Mouse (Mus musculus) MEL (cell line): Measurements from ENCODE around the gene Cdyl. TPM values are rescaled to one million over a fixed set of nuclear protein-coding genes. Genes with fewer than 3 reads are reported as not detected.

ENCODE experiments used
- DNase-seq: peaks from one replicate; pipeline ENCODE4 v3.0.0; 2011; ENCODE audit warnings: low read depth, low spot score
- H3K27ac ChIP-seq: 2 replicates; pipeline ENCODE4 v1.5.1; 2012; ENCODE audit warnings: low read depth, mild to moderate bottlenecking, control low read depth, low read length, moderate library complexity; ENCODE audit not compliant: control insufficient read depth
- H3K27me3 ChIP-seq, 2 experiments: fragments of 150-350 bp in 1 of 2; sonication (generic) in 1 of 2; 2 replicates each; pipeline ENCODE4 v1.6.1; 2012; ENCODE audit warnings: low read length in 2 of 2, mild to moderate bottlenecking in 2 of 2, improper control_type of control experiment in 1 of 2, moderate library complexity in 1 of 2; ENCODE audit not compliant: insufficient read depth in 2 of 2, control insufficient read depth in 1 of 2
- H3K36me3 ChIP-seq, 2 experiments: 2 replicates each; pipeline ENCODE4 v1.6.1; 2012 to 2014; ENCODE audit warnings: low read length in 2 of 2, improper control_type of control experiment in 1 of 2, inconsistent platforms in 1 of 2, mild to moderate bottlenecking in 1 of 2; ENCODE audit not compliant: insufficient read depth in 2 of 2, control insufficient read depth in 1 of 2
- H3K4me1 ChIP-seq, 2 experiments: fragments of 150-350 bp in 1 of 2; sonication (generic) in 1 of 2; 2 replicates each; pipeline ENCODE4 v1.6.1; 2012; ENCODE audit warnings: low read length in 2 of 2, improper control_type of control experiment in 1 of 2, mild to moderate bottlenecking in 1 of 2; ENCODE audit not compliant: insufficient read depth in 2 of 2, control insufficient read depth in 1 of 2
- H3K4me3 ChIP-seq, 2 experiments: fragments of 150-350 bp in 1 of 2; sonication (generic) in 1 of 2; 2 replicates each; pipeline ENCODE4 v1.5.1; 2012; ENCODE audit warnings: low read depth in 2 of 2, low read length in 2 of 2, mild to moderate bottlenecking in 2 of 2, moderate library complexity in 2 of 2, control low read depth in 1 of 2, improper control_type of control experiment in 1 of 2; ENCODE audit not compliant: control insufficient read depth in 1 of 2, insufficient read depth in 1 of 2
- H3K79me2 ChIP-seq: 2 replicates; pipeline ENCODE4 v1.6.1; 2012; ENCODE audit warnings: mild to moderate bottlenecking, low read length, moderate library complexity; ENCODE audit not compliant: control insufficient read depth, poor library complexity, insufficient read depth
- H3K9ac ChIP-seq: 2 replicates; pipeline ENCODE4 v1.6.1; 2012; ENCODE audit warnings: low read depth, mild to moderate bottlenecking, control low read depth, low read length, moderate library complexity; ENCODE audit not compliant: control insufficient read depth, poor library complexity, severe bottlenecking
- H3K9me3 ChIP-seq: fragments of 150-350 bp; sonication (generic); replicated peaks from 2 replicates; pipeline ENCODE4 v1.6.1; 2012; ENCODE audit warnings: mild to moderate bottlenecking, low read length, improper control_type of control experiment, moderate library complexity; ENCODE audit not compliant: insufficient read depth
- E2F4 ChIP-seq: IDR thresholded peaks from 2 replicates; pipeline ENCODE4 v1.6.1; 2011; ENCODE audit warnings: low read depth, low read length, improper control_type of control experiment, borderline replicate concordance
- EP300 ChIP-seq, 2 experiments: IDR thresholded peaks; 2 replicates each; pipeline ENCODE4 v1.6.1; 2011; ENCODE audit warnings: improper control_type of control experiment in 2 of 2, low read length in 2 of 2, low read depth in 1 of 2, mild to moderate bottlenecking in 1 of 2
- ETS1 ChIP-seq: IDR thresholded peaks from 2 replicates; pipeline ENCODE4 v1.6.1; 2012; ENCODE audit warnings: low read depth, mild to moderate bottlenecking, inconsistent platforms, low read length, improper control_type of control experiment, moderate library complexity
- GATA1 ChIP-seq: IDR thresholded peaks from 2 replicates; pipeline ENCODE4 v1.6.1; 2011; ENCODE audit warnings: low read depth, low read length, improper control_type of control experiment
- JUND ChIP-seq: IDR thresholded peaks from 2 replicates; pipeline ENCODE4 v1.6.1; 2011; ENCODE audit warnings: low read depth, mild to moderate bottlenecking, improper control_type of control experiment, low read length
- KAT2A ChIP-seq: conservative IDR thresholded peaks from 2 replicates; pipeline ENCODE4 v1.6.1; 2012; ENCODE audit warnings: low read depth, low read length, improper control_type of control experiment, inconsistent platforms
- MAFK ChIP-seq: IDR thresholded peaks from 2 replicates; pipeline ENCODE4 v1.6.1; 2011; ENCODE audit warnings: low read depth, mild to moderate bottlenecking, low read length, improper control_type of control experiment, borderline replicate concordance
- MAX ChIP-seq: IDR thresholded peaks from 2 replicates; pipeline ENCODE4 v1.6.1; 2011; ENCODE audit warnings: low read length, improper control_type of control experiment
- MXI1 ChIP-seq: IDR thresholded peaks from 2 replicates; pipeline ENCODE4 v1.6.1; 2011; ENCODE audit warnings: mild to moderate bottlenecking, low read depth, low read length, improper control_type of control experiment
- MYC ChIP-seq: IDR thresholded peaks from 2 replicates; pipeline ENCODE4 v1.6.1; 2011; ENCODE audit warnings: low read depth, mild to moderate bottlenecking, low read length, improper control_type of control experiment, moderate library complexity
- NELFE ChIP-seq: IDR thresholded peaks from 2 replicates; pipeline ENCODE4 v1.6.1; 2011; ENCODE audit warnings: low read depth, low read length, improper control_type of control experiment
- NRF1 ChIP-seq: IDR thresholded peaks from 2 replicates; pipeline ENCODE4 v1.6.1; 2014; ENCODE audit warnings: low read depth, mild to moderate bottlenecking, inconsistent platforms, low read length, improper control_type of control experiment, moderate library complexity; ENCODE audit not compliant: poor library complexity, insufficient read depth, severe bottlenecking
- POLR2AphosphoS2 ChIP-seq: IDR thresholded peaks from 2 replicates; pipeline ENCODE4 v1.6.1; 2011; ENCODE audit warnings: low read length, improper control_type of control experiment
- RCOR1 ChIP-seq: IDR thresholded peaks from 2 replicates; pipeline ENCODE4 v1.6.1; 2012; ENCODE audit warnings: low read depth, mild to moderate bottlenecking, inconsistent platforms, low read length, improper control_type of control experiment
- SIN3A ChIP-seq: IDR thresholded peaks from 2 replicates; pipeline ENCODE4 v1.6.1; 2012; ENCODE audit warnings: low read length, improper control_type of control experiment, inconsistent platforms
- SMC3 ChIP-seq: IDR thresholded peaks from 2 replicates; pipeline ENCODE4 v1.6.1; 2011; ENCODE audit warnings: low read depth, low read length, improper control_type of control experiment
- TCF12 ChIP-seq: IDR thresholded peaks from 2 replicates; pipeline ENCODE4 v1.6.1; 2014; ENCODE audit warnings: low read depth, mild to moderate bottlenecking, inconsistent platforms, low read length, improper control_type of control experiment, moderate library complexity
- USF1 ChIP-seq: IDR thresholded peaks from 2 replicates; pipeline ENCODE4 v1.6.1; 2014; ENCODE audit warnings: low read depth, mild to moderate bottlenecking, inconsistent platforms, low read length, improper control_type of control experiment, moderate library complexity
- USF2 ChIP-seq, 2 experiments: IDR thresholded peaks; 2 replicates each; pipeline ENCODE4 v1.6.1; 2011 to 2012; ENCODE audit warnings: improper control_type of control experiment in 2 of 2, low read length in 2 of 2, borderline replicate concordance in 1 of 2, inconsistent platforms in 1 of 2, low read depth in 1 of 2, mild to moderate bottlenecking in 1 of 2; ENCODE audit not compliant: insufficient read depth in 1 of 2
- ZMIZ1 ChIP-seq: IDR thresholded peaks from 2 replicates; pipeline ENCODE4 v1.6.1; 2012; ENCODE audit warnings: low read depth, mild to moderate bottlenecking, inconsistent platforms, low read length, improper control_type of control experiment, moderate library complexity
- ZNF384 ChIP-seq: IDR thresholded peaks from 2 replicates; pipeline ENCODE4 v1.6.1; 2012; ENCODE audit warnings: low read depth, mild to moderate bottlenecking, inconsistent platforms, low read length, improper control_type of control experiment
- polyA plus RNA-seq, 2 experiments: library from polyadenylated mRNA; stranded (reverse) in 1 of 2; unstranded in 1 of 2; fragments of >175 nt in 1 of 2; fragments of >200 nt in 1 of 2; gene quantifications; 2 replicates each; pipeline versions ENCODE4 v1.2.1 to v1.2.4; 2012; ENCODE audit warnings: low replicate concordance in 2 of 2, low read depth in 1 of 2; ENCODE audit not compliant: insufficient read length in 2 of 2, insufficient read depth in 1 of 2, missing spikeins in 1 of 2
- total RNA-seq: library from RNA; depleted of rRNA; stranded (reverse); fragments of 300-350 nt; gene quantifications from 2 replicates; pipeline ENCODE4 v1.2.3, GENCODE M21; 2012

The Cdyl gene
- total and polyA plus RNA-seq, 3 experiments = 8.9 to 32.2 TPM; not detected in 1

GRCm38 (mm10) chr13:35822795-35823194 is 163.2 kb downstream of the Cdyl start:
- no peaks in the 10 kb centered on the region for H3K79me2 ChIP-seq
- H3K27ac ChIP-seq = no peak overlapping the region
- no peaks in the 10 kb centered on the region for H3K9me3 ChIP-seq
- peaks cover 16 to 30% of the 10 kb centered on the region in 2 experiments for H3K4me1 ChIP-seq
- no peak overlapping the region for H3K9ac ChIP-seq
- TF ChIP-seq MYC (no peak), ZMIZ1 (no peak), SIN3A (no peak), POLR2AphosphoS2 (no peak), KAT2A (no peak), RCOR1 (no peak), SMC3 (no peak), GATA1 (no peak)
- no peaks in the 10 kb centered on the region for H3K27me3 ChIP-seq
- H3K36me3 ChIP-seq = peaks cover 11 to 22% of the 10 kb centered on the region in 2 experiments
- no peak overlapping the region for H3K4me3 ChIP-seq
- no peak for DNase-seq

GRCm38 (mm10) chr13:35825639-35826038 is 166.0 kb downstream of the Cdyl start:
- Histone ChIP-seq H3K27me3 (no peaks in the 10 kb centered on the region), H3K9ac (no peak overlapping the region), H3K9me3 (no peaks in the 10 kb centered on the region), H3K27ac (peak overlapping the region; percentile 16; the same call in 1 of the 2 replicates), H3K4me1 (peaks cover 16 to 38% of the 10 kb centered on the region in 2 experiments), H3K4me3 (no peak overlapping the region), H3K79me2 (peaks cover 1% of the 10 kb centered on the region; the same call in 1 of the 2 replicates), H3K36me3 (peaks cover 11 to 35% of the 10 kb centered on the region in 2 experiments)
- peak; percentile 73 for TF ChIP-seq GATA1
- no peak for TF ChIP-seq JUND
- no peak for TF ChIP-seq NRF1
- TF ChIP-seq MAFK = no peak
- no peak for TF ChIP-seq KAT2A
- TF ChIP-seq SIN3A = peak; percentile 31; the same call in 1 of the 2 replicates
- no peak for TF ChIP-seq USF1
- TF ChIP-seq NELFE = no peak
- TF ChIP-seq RCOR1 = 0 out of 2 replicates have a peak, but pooled peaks have one; percentile 48
- TF ChIP-seq USF2 (IDR thresholded peaks at IDR 0.05; ENCODE audit: borderline replicate concordance in 1 of 2, insufficient read depth in 1 of 2, low read depth in 1 of 2, low read length in 2 of 2) = no peak
- TF ChIP-seq EP300 (IDR thresholded peaks at IDR 0.05; ENCODE audit: low read depth in 1 of 2, low read length in 2 of 2) = peak; percentile 30 to 61; a peak in 3 of 4 replicates
- TF ChIP-seq MAX = no peak
- peak; percentile 34; the same call in 1 of the 2 replicates for TF ChIP-seq TCF12
- TF ChIP-seq MXI1 = peak; percentile 41; the same call in 1 of the 2 replicates
- peak; percentile 48; the same call in 1 of the 2 replicates for TF ChIP-seq ETS1
- no peak for TF ChIP-seq ZNF384
- no peak for TF ChIP-seq SMC3
- TF ChIP-seq E2F4 = no peak
- peak; percentile 67 for DNase-seq
